In genomic region chr6:89574641-89575040, GRCm38 (mm10) we compare ENCODE assay signal across 23 mouse cellular contexts.
"Had no signal": no experiment of that assay in that cellular context is flagged by ENCODE, and none has a peak within 500 bp of the region (broad histone marks: within the 10 kb centered on the region; RNA-seq: fewer than 3 reads in every experiment).

No protein-coding gene starts in this region.

- H3K9ac ChIP-seq: heart, embryonic 13.5 days; heart, embryonic 15.5 days; hindbrain, embryonic 14.5 days; kidney, embryonic 15.5 days; limb, embryonic 13.5 days; limb, embryonic 15.5 days; liver, embryonic 12.5 days had no signal

- H3K27me3 ChIP-seq: heart, embryonic 13.5 days; heart, embryonic 15.5 days; kidney, embryonic 15.5 days; limb, embryonic 13.5 days; limb, embryonic 15.5 days; liver, embryonic 12.5 days had no signal

- DNase-seq: gastrocnemius, postnatal 14 days; gastrocnemius, postnatal 36 days; heart, adult 18-20 months; heart, postnatal 36 days; kidney, adult 11 months; kidney, adult 2 months; kidney, adult 9 months; kidney, postnatal 14 days; kidney, postnatal 36 days; layer of hippocampus, adult 9-11 months; layer of hippocampus, postnatal 36 days; left cerebral cortex, postnatal 4 days had no signal

- ATAC-seq: hindbrain, postnatal 0 days; intestine, embryonic 16.5 days; liver, embryonic 12.5 days had no signal

- H3K9me3 ChIP-seq: heart, embryonic 13.5 days; heart, embryonic 15.5 days; kidney, embryonic 15.5 days; limb, embryonic 13.5 days; limb, embryonic 15.5 days; liver, embryonic 12.5 days had no signal

- H3K4me1 ChIP-seq: kidney, embryonic 15.5 days; limb, embryonic 15.5 days; liver, embryonic 12.5 days had no signal

- H3K4me2 ChIP-seq: heart, embryonic 11.5 days; heart, embryonic 13.5 days; heart, embryonic 15.5 days; hindbrain, embryonic 14.5 days; kidney, embryonic 15.5 days; limb, embryonic 13.5 days; limb, embryonic 15.5 days; liver, embryonic 12.5 days had no signal

- H3K4me3 ChIP-seq: heart, embryonic 13.5 days; heart, embryonic 15.5 days; kidney, embryonic 15.5 days; limb, embryonic 13.5 days; limb, embryonic 15.5 days; liver, embryonic 12.5 days had no signal

- H3K27ac ChIP-seq: heart, embryonic 13.5 days; heart, embryonic 15.5 days; hindbrain, embryonic 14.5 days; hindbrain, postnatal 0 days; kidney, embryonic 15.5 days; kidney, postnatal 0 days; limb, embryonic 13.5 days; limb, embryonic 15.5 days; liver, embryonic 12.5 days had no signal

- H3K36me3 ChIP-seq: heart, embryonic 15.5 days; kidney, embryonic 15.5 days; liver, embryonic 12.5 days had no signal
